Mouse (Mus musculus): Measurements from ENCODE around the gene Tomt.

Tomt gene

DNA sequence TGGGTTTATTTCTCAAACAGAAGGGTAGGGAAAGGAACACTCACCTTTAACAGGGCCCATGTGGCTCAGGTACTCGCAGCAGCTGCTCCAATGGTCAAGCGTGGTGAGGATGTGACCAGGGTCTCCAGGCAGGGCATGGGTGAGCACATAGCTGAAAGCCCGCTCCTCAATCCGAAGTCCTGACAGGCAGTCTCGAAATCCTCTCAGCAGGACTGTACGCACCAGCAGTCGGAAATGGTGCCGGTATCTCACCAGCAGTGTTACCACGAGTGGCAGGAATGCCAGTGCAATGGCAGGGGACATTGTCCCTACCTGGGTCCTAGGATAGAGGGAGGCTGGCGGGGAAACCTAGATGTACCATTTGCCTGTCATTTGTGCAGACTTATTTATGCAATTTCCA is 4.2 kb downstream of the Tomt start:
- DNase-seq (ENCODE audit: low spot score in 2 of 2): no peak

- DNase-seq (ENCODE audit: low spot score in 2 of 2): no peak
These were observed 5.6 kb downstream of the Tomt start for GRCm38 (mm10) chr7:101900331-101901097.

GRCm38 (mm10) chr7:101896104-101897066 is 9.8 kb downstream of the Tomt start:
- DNase-seq (ENCODE audit: low spot score in 2 of 2): peak; percentile 92 to 95

- DNase-seq (ENCODE audit: low spot score in 2 of 2): no peak
These were observed 10.5 kb downstream of the Tomt start for GRCm38 (mm10) chr7:101895695-101896094.

- DNase-seq (ENCODE audit: low spot score in 2 of 2): no peak
These were observed 17.7 kb downstream of the Tomt start for GRCm38 (mm10) chr7:101888460-101888859.

- no peak for DNase-seq (ENCODE audit: low spot score in 2 of 2)
These were observed 19.9 kb downstream of the Tomt start for GRCm38 (mm10) chr7:101886274-101886673.

DNA sequence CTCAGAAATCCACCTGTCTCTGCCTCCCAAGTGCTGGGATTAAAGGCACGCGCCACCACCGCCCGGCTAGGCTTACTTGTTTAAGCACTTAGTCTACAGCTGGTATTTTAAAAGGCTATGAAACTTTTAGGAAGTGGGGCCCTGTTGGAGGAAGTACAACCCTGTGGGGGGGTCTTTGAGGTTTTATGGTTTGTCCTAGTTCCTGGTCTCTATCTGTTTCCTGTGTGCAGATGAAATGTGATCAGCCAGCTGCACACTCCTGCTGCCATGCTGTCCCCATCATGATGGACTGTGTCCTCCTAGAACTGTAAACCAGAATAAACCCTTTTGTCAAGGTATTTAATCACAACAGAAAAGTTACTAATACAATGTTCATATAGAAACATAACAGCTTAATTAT is 22.0 kb downstream of the Tomt start:
- no peak for DNase-seq (ENCODE audit: low spot score in 2 of 2)

DNA sequence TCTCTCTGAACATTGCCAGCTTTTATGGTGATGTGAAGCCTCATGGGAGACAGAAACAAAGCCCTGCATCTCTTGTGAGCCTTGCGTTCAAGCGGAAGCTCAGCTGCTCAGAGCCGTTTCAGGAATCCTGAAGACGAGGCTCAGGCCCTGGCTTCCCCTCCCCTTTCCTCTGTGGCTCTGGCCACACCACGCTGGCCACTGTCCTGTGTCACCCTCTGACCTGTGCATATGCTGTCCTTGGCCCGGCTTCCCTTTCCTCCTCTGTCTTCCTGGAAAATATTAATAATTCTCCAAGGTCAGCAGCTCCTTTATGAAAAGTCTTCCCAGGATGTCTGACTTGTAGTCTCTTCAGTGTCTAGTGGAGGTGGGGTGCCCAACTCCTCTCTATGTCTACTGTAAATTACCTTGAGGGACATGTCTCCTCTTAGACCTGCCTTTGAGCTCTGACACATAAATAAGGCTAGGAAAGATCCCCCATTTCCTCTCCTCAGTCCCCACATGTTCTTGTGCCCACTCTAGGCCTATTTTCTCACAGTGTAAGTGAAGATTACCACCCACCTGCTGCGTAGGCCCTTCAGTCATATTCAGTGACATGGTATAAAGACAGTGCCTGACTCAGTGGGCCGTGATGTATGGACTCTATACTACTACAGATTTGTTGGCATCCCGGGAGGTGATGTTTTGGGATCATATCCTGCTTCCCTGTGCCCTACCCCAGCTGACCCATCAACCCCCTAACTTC is 23.6 kb downstream of the Tomt start:
- no peak for DNase-seq (ENCODE audit: low spot score in 2 of 2)

GRCm38 (mm10) chr7:101880855-101881254 is 25.3 kb downstream of the Tomt start:
- DNase-seq (ENCODE audit: low spot score in 2 of 2): no peak

- no peak for DNase-seq (ENCODE audit: low spot score in 2 of 2)
These were observed 30.2 kb downstream of the Tomt start for GRCm38 (mm10) chr7:101875978-101876377.

DNA sequence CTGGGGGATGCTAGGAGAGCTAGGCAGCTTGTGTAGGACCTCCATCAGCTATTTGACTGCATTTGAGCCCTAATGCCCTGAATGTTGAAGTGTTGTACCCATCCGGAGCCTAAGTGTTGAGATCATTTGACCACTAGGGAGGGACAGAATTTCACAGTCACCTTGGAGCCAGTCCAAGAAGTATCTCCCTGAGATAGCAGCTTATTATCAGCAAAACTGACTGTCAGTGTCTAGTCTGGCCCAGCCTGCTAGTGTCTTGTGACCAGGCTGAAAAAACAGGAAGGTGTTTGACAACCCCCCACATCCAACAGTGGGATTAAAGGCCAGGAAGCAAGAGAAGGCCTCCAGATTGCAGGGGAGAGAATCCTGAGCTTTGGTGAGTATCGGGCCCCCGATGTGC is 34.9 kb downstream of the Tomt start:
- DNase-seq (ENCODE audit: low spot score in 2 of 2): no peak

DNA sequence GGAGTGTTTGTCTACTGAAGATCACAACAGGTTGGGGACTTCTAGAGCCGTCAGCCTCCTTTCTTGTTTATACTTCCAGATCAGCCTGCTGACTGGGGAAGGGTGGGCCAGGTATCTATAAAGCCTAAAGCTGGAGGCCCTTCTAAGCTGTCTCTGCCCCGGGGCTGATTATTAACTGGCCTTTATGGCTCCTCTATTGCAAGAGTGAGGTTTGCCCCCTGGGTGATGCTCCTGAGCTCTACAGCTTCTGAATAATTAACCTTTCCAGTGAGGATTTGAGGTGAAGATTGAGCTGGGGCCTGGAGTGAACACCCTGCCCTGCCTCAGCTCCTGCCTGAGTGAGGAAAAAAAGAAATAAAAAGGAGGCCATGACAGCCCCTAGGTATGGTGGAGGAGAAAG is 35.5 kb downstream of the Tomt start, which contains the start of gene Folr1:
Gene Folr1 (minus strand): TSS at position 160 of the 400 bp plus-strand sequence.
- no peak for DNase-seq (ENCODE audit: low spot score in 2 of 2)

DNA sequence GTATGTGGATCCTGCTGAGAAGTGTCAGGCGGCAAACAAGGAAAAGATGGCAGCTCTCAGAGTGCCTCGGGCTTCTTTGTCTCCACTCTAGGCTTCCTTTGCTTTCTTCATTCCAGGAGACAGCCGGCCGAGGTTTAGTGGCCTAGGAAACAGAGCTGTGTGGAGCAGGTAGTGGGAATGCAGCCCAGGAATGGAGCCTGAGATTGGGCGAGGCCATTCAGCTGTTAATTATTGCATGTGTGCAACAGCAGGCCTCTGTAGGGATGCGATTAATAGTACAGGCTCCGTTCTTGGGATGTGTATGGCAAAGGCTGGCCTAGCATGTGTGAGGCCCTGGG is 37.0 kb downstream of the Tomt start:
- DNase-seq (ENCODE audit: low spot score in 2 of 2): no peak

DNA sequence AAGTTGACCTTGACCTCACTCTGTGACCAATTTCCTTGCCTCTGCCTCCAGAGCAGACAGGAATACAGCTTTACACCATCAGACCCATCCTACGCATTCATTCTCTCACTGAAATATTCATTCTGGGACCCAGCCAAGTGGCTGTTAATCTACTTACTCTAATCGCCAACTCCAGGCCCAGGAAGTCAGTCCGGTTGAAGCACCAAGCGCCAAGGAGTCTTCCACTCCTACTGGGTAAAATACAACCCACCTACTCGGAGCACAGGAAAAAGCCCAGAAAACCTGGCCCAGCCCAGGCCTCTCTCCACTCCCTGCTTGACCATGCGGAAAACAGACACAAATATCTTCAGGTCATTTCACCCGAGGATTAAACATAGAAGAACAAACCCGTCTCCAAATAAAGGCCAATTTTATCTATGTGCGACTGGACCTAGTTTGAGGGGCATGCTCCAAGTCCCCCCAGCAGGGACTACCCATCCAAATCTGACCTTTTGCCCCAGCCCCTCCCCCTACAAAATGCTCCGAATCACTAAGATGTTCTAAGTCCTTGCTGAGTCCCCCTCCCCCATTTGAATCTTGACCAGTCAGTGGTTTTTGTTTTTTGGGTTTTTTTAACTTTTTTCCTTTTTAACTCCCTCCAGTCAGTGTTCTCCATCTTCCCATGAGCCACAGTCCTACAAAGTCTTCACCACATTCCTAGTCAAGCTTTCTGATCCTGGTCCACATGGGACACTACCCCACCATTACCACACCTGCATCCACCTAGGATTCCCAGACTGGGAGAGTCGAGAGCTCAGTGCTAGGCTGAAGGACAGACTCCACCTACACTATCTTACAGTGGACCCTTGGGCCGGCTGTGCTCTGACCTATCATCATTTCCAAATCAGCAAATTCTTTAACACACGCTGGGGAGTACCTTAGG is 37.7 kb downstream of the Tomt start:
- no peak for DNase-seq (ENCODE audit: low spot score in 2 of 2)

DNA sequence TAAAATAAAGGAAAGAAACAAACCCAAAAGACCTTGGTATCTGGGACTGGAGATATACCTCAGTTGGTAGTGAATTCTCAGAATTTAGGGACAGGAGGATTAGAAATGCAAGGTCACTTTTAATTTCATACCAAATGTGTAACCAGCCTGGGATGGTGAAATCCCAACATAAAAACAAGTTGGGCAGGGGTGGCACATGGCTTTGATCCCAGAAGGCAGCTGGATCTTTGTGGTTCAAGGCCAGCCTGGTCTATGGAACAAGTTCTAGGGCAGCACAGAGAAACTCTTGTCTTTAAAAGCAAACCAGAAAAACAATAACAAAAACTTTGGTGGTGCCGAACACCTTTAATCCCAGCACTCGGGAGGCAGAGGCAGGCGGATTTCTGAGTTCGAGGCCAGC is 38.7 kb downstream of the Tomt start:
- no peak for DNase-seq (ENCODE audit: low spot score in 2 of 2)

- no peak for DNase-seq (ENCODE audit: low spot score in 2 of 2)
These were observed 39.5 kb downstream of the Tomt start for GRCm38 (mm10) chr7:101866491-101867265.

DNA sequence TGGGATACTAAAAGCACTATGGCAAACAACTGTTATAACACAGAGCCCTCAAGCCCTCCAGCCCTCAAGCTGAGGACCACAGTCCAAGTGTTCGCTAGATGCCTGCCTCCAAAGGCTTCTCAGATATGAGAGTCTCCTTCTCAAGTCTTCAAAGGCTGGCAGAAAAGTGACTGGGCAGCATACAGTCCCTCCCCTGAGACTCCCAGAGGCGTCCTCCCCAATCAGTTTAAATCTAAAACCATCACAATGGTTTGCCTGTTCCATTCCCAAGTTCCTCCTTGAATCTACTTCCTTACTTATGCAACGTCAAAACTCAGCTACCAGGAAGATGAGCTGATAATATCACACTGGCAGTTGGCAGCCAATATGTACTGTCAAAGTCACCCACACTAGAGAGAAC is 42.7 kb downstream of the Tomt start, which contains the start of gene Anapc15:
Gene Anapc15 (plus strand): TSS at position 301 of the 400 bp plus-strand sequence.
- DNase-seq (ENCODE audit: low spot score in 2 of 2): no peak

- DNase-seq (ENCODE audit: low spot score in 2 of 2): no peak
These were observed 43.9 kb downstream of the Tomt start for GRCm38 (mm10) chr7:101862291-101862690.

GRCm38 (mm10) chr7:101860978-101861377 is 45.2 kb downstream of the Tomt start:
- DNase-seq (ENCODE audit: low spot score in 2 of 2): no peak

- no peak for DNase-seq (ENCODE audit: low spot score in 2 of 2)
These were observed 47.8 kb downstream of the Tomt start for GRCm38 (mm10) chr7:101858362-101858761.

All from frontal cortex, postnatal 25 days (tissue).